Mouse (Mus musculus) lung, adult 2 months (tissue): ENCODE results near the gene Anp32b. TPM values are rescaled to one million over a fixed set of nuclear protein-coding genes. Genes with fewer than 3 reads are reported as not detected.

ENCODE experiments used
- DNase-seq: peaks from one replicate; pipeline ENCODE4 v3.0.0; 2022
- H3K4me1 ChIP-seq: fragments of 200-500 bp; 2 replicates; pipeline ENCODE4 v1.6.1; 2011; ENCODE audit warnings: low read length; ENCODE audit not compliant: control insufficient read depth, insufficient read depth
- H3K4me3 ChIP-seq: fragments of 200-500 bp; replicated peaks from 2 replicates; pipeline ENCODE3; 2011; ENCODE audit warnings: low read depth, mild to moderate bottlenecking, control low read depth, low read length; ENCODE audit errors: extremely low read depth
- CTCF ChIP-seq: fragments of 200-500 bp; IDR thresholded peaks from 2 replicates; pipeline ENCODE4 v1.5.1; 2011; ENCODE audit warnings: mild to moderate bottlenecking, low read length, control low read depth; ENCODE audit not compliant: insufficient read depth
- POLR2A ChIP-seq: fragments of 200-500 bp; IDR thresholded peaks from 2 replicates; pipeline ENCODE4 v1.6.1; 2011; ENCODE audit warnings: low read depth, mild to moderate bottlenecking, control low read depth, low read length, borderline replicate concordance; ENCODE audit errors: extremely low read depth
- WGBS: fragments of 180-500 bp; shearing (Covaris S2); methylation state at CpG from one replicate; pipeline ENCODE4 v1.1.7; 2018; 5-methylcytosine and 5-hydroxymethylcytosine counted together
- polyA plus RNA-seq: library from polyadenylated mRNA; depleted of rRNA; stranded (reverse); fragments of >200 nt; gene quantifications from 2 replicates; pipeline ENCODE4 v1.2.3, GENCODE M21; 2012

The Anp32b gene
- polyA plus RNA-seq, 1 experiment, result 14.4 TPM

DNA sequence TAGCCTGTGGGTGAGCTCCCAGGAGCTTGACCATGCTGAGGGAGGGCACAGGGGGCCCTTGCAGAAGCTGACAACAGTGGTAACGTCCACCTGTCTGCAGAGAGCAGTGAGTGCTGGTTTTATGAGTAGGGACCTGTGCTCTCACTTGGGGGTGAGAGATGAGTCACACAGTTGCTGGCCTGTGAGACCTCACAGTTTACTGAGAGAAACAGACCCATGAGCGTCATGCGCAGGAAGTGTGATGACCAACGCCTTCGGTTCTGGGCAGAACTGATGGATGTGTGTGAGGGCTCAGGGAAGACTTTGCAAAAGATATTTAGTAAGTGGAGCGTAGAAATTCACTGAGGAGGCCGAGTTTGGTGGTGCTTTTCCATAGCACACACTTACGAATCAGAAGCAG lies 28.1 kb upstream of the Anp32b start:
- TF ChIP-seq CTCF, result no peak
- TF ChIP-seq POLR2A, result no peak
- H3K4me1 ChIP-seq, result no peaks in the 10 kb centered on the region
- no peak overlapping the region for H3K4me3 ChIP-seq
- WGBS, result 73% methylated on average over 8 of the region's 8 CpGs
- DNase-seq, result no peak

DNA sequence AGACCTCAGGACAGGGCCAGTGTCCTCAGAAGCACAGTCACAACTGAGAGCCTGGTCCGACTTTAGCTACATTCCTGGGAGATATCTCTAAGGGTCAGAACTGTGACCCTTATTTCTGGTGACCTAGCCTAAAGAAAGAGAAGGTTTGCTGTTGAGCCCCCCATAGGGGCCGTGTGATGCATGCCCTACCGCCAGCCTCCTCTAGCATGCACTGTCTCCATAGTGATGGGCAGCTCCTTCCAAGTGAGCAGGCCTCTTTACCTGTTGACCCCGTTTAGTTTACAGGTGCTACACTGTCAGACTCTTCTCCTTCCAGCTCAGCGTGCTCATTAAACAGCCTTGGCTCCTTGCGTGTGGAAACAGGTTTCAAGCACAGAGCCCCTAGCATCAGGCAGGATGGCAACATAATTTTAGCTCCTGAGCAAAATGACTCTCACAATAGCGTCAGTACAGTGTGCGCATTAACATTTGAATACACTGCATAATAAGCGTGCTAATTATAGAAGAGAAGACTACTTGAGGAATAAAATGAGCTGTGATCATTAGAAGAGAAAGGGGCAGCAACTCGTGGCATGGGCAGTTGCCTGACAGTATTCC lies 21.7 kb upstream of the Anp32b start:
- TF ChIP-seq CTCF (no peak), POLR2A (no peak)
- WGBS, result 67% methylated on average over 10 of the region's 10 CpGs
- Histone ChIP-seq H3K4me1 (no peaks in the 10 kb centered on the region), H3K4me3 (no peak overlapping the region)
- DNase-seq, result no peak

- TF ChIP-seq CTCF, result no peak
- no peak for TF ChIP-seq POLR2A
Observed at GRCm38 (mm10) chr4:46432339-46433036, 18.2 kb upstream of the Anp32b start.

DNA sequence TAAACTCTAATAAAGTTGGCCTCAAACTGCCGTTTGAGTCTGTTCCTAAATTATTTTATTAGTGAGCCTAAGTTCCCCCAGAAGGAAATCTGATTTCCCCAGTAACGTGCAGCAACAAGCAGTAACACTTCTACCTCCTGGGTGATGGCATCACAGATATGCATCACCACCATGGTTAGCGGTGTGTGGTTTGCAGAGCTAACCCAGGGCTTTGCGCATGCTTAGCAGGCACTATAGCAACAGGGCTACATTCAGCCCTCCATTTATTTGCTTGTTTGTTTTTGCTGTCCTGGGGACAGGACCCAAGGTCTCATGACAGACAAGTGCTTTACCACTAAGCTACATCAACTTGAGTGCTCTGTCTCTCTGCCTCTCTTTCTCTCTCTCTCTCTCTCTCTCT lies 8.2 kb upstream of the Anp32b start:
- TF ChIP-seq POLR2A, result no peak
- TF ChIP-seq CTCF, result no peak
- Histone ChIP-seq H3K4me1 (no peaks in the 10 kb centered on the region), H3K4me3 (no peak overlapping the region)
- 67% methylated on average over 4 of the region's 4 CpGs for WGBS
- no peak for DNase-seq

More at GRCm38 (mm10) chr4:46432339-46433036, 18.2 kb upstream of the Anp32b start:
- H3K4me3 ChIP-seq, result no peak overlapping the region
- no peak for DNase-seq
- WGBS, result 73% methylated on average over 12 of the region's 12 CpGs
- no peaks in the 10 kb centered on the region for H3K4me1 ChIP-seq

GRCm38 (mm10) chr4:46445237-46445945 lies 5.3 kb upstream of the Anp32b start:
- no peak for DNase-seq
- TF ChIP-seq CTCF, result no peak
- TF ChIP-seq POLR2A, result no peak
- H3K4me1 ChIP-seq, result no peaks in the 10 kb centered on the region; the same call in 1 of the 2 replicates
- no peak overlapping the region for H3K4me3 ChIP-seq
- 51% methylated on average over 9 of the region's 9 CpGs for WGBS

- WGBS, result 63% methylated on average over 1 of the region's 1 CpGs
Observed at GRCm38 (mm10) chr4:46447461-46447860, 3.2 kb upstream of the Anp32b start.

GRCm38 (mm10) chr4:46448886-46449285 lies 1.8 kb upstream of the Anp32b start:
- Histone ChIP-seq H3K4me1 (peaks cover 6% of the 10 kb centered on the region), H3K4me3 (no peak overlapping the region)
- TF ChIP-seq POLR2A (no peak), CTCF (no peak)
- 47% methylated on average over 6 of the region's 6 CpGs for WGBS
- DNase-seq, result no peak

More at GRCm38 (mm10) chr4:46447461-46447860, 3.2 kb upstream of the Anp32b start:
- H3K4me3 ChIP-seq, result no peak overlapping the region
- H3K4me1 ChIP-seq, result peaks cover under 1% of the 10 kb centered on the region
- TF ChIP-seq POLR2A (no peak), CTCF (no peak)
- DNase-seq, result no peak

DNA sequence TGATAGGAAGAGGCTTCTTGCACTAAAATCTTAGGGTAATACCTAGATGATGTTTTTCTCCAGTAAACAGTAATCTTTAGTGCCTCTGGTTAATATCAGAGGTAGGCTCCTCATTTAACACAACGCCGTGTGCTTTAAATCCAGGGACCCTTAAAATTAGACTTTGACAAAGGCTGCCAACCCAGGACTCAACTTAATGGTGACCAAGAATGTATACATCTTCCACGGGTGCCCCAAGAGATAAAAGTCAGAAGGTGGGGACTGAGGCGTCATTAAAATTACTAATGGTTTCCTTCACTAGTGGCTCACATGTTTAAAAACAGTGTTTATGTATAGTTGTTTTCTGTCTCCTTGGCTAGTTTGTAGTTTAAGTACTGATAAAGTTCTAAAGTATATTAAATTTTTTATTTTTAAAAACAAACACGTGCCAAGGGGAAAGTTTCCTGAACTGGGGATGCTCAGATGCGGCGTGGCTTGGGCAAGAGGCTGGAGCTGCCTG lies 633 bp upstream of the Anp32b start:
- TF ChIP-seq CTCF, result no peak
- TF ChIP-seq POLR2A, result no peak
- Histone ChIP-seq H3K4me1 (peaks cover 6% of the 10 kb centered on the region), H3K4me3 (peak overlapping the region; percentile 46)
- 36% methylated on average over 7 of the region's 7 CpGs for whole genome bisulfite sequencing
- no peak for DNase-seq

- TF ChIP-seq POLR2A (no peak), CTCF (no peak)
- peaks cover 6% of the 10 kb centered on the region for H3K4me1 ChIP-seq
- peak; percentile 85 for DNase-seq
- under 1% methylated on average over 64 of the region's 70 CpGs for WGBS
- H3K4me3 ChIP-seq, result peak overlapping the region; percentile 74
Observed at GRCm38 (mm10) chr4:46451240-46451757, 597 bp downstream of the Anp32b start.
